Mouse (Mus musculus) testis, adult 2 months (tissue): ENCODE results near the gene Mob4.

ENCODE experiments used
- CTCF ChIP-seq: fragments of 200-500 bp; IDR thresholded peaks from 2 replicates; pipeline ENCODE4 v1.5.1; 2012; ENCODE audit warnings: low read depth, mild to moderate bottlenecking, inconsistent platforms, low read length, moderate library complexity; ENCODE audit not compliant: control insufficient read depth, insufficient read depth, insufficient replicate concordance
- POLR2A ChIP-seq: fragments of 200-500 bp; IDR thresholded peaks from 2 replicates; pipeline ENCODE4 v1.6.1; 2012; ENCODE audit warnings: low read depth, mild to moderate bottlenecking, inconsistent platforms, low read length, moderate library complexity; ENCODE audit not compliant: control insufficient read depth

- TF ChIP-seq POLR2A (no peak), CTCF (no peak)
These were observed 39.0 kb upstream of the Mob4 start for GRCm38 (mm10) chr1:55092056-55092455.
